Mouse (Mus musculus) thymus, adult 2 months (tissue): ENCODE results near the gene Brf1. TPM values are rescaled to one million over a fixed set of nuclear protein-coding genes. Genes with fewer than 3 reads are reported as not detected.

Experiments
- DNase-seq: peaks from one replicate; pipeline ENCODE4 v3.0.0; 2021
- H3K27ac ChIP-seq: fragments of 200-500 bp; 2 replicates; pipeline ENCODE4 v1.5.1; 2012; ENCODE audit warnings: low read length, control low read depth; ENCODE audit not compliant: control insufficient read depth, insufficient read depth
- H3K27me3 ChIP-seq: fragments of 200-500 bp; 2 replicates; pipeline ENCODE4 v1.6.1; 2012; ENCODE audit warnings: mild to moderate bottlenecking, low read length, moderate library complexity, mixed read lengths; ENCODE audit not compliant: control insufficient read depth, insufficient read depth
- H3K36me3 ChIP-seq: fragments of 200-500 bp; 2 replicates; pipeline ENCODE4 v1.6.1; 2012; ENCODE audit warnings: mild to moderate bottlenecking, low read length, moderate library complexity; ENCODE audit not compliant: control insufficient read depth, insufficient read depth
- H3K4me1 ChIP-seq: fragments of 200-500 bp; replicated peaks from 2 replicates; pipeline ENCODE4 v1.6.1; 2012; ENCODE audit warnings: low read length; ENCODE audit not compliant: control insufficient read depth, insufficient read depth
- H3K4me3 ChIP-seq: fragments of 200-500 bp; 2 replicates; pipeline ENCODE4 v1.5.1; 2012; ENCODE audit warnings: mild to moderate bottlenecking, low read length, control low read depth, moderate library complexity; ENCODE audit not compliant: control insufficient read depth, insufficient read depth
- CTCF ChIP-seq: fragments of 200-500 bp; IDR thresholded peaks from 2 replicates; pipeline ENCODE4 v1.5.1; 2012; ENCODE audit warnings: mild to moderate bottlenecking, control low read depth, low read length, moderate library complexity, borderline replicate concordance; ENCODE audit not compliant: control insufficient read depth, poor library complexity, insufficient read depth; ENCODE audit errors: extremely low read depth
- POLR2A ChIP-seq: fragments of 200-500 bp; IDR thresholded peaks from 2 replicates; pipeline ENCODE4 v1.6.1; 2012; ENCODE audit warnings: mild to moderate bottlenecking, low read length, control low read depth, moderate library complexity; ENCODE audit not compliant: control insufficient read depth, poor library complexity, insufficient read depth; ENCODE audit errors: extremely low read depth
- WGBS: fragments of 180-500 bp; shearing (Covaris S2); methylation state at CpG from one replicate; pipeline ENCODE4 v1.1.7; 2018; 5-methylcytosine and 5-hydroxymethylcytosine counted together
- polyA plus RNA-seq: library from polyadenylated mRNA; depleted of rRNA; stranded (reverse); fragments of >200 nt; gene quantifications from 2 replicates; pipeline ENCODE4 v1.2.3, GENCODE M21; 2012

Brf1 gene
- polyA plus RNA-seq, 1 experiment: 247 TPM

DNA sequence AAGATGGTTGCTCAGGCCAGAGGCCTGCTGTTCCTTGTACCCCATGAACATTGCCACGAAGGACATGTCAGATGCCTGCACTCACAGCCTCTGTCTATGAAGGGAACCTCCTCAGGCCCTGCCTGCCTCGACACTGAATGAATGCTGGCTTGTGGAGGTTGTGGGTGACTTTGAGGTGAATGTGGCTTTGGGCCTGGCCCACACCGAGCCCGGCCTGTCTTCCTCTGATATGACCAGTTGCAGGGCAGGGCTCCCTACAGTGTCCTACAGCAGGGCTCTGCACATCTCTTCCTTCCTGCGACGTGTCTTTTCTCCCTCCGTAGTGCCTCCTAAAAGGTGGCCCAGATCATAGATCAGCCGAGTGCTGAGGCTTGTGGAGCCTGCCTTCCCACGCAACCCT, 30.5 kb upstream of the Brf1 start:
- TF ChIP-seq CTCF (no peak), POLR2A (no peak)
- no peak overlapping the region; the same call in 1 of the 2 replicates for H3K27ac ChIP-seq
- no peak overlapping the region for H3K4me3 ChIP-seq
- H3K27me3 ChIP-seq: no peaks in the 10 kb centered on the region
- WGBS: 56% methylated on average over 9 of the region's 9 CpGs
- DNase-seq: no peak
- H3K4me1 ChIP-seq: peaks cover 18% of the 10 kb centered on the region
- no peaks in the 10 kb centered on the region for H3K36me3 ChIP-seq

DNA sequence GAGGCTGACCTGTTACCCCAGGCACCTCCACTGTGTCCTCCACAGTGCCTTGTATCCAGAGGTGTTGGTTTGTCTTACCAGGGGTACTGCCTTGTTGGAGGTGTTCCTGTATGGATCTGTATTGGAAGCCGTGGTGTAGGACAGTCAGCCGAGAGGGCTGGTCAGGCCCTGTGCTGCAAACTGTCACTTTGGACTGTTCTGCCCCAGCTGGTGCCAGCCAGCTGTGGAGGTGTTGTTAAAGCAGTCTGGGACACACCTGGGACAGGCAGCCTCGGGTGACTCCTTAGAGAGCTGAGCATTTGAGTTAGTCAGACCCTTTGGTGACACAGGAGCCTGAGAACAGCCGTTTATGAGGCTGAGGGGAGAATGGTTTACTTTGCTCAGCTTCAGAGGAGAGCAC, 29.5 kb upstream of the Brf1 start:
- TF ChIP-seq POLR2A: no peak
- DNase-seq: no peak
- Histone ChIP-seq H3K4me1 (peaks cover 18% of the 10 kb centered on the region), H3K27ac (no peak overlapping the region), H3K36me3 (no peaks in the 10 kb centered on the region), H3K4me3 (no peak overlapping the region), H3K27me3 (no peaks in the 10 kb centered on the region)
- WGBS: 46% methylated on average over 4 of the region's 4 CpGs

DNA sequence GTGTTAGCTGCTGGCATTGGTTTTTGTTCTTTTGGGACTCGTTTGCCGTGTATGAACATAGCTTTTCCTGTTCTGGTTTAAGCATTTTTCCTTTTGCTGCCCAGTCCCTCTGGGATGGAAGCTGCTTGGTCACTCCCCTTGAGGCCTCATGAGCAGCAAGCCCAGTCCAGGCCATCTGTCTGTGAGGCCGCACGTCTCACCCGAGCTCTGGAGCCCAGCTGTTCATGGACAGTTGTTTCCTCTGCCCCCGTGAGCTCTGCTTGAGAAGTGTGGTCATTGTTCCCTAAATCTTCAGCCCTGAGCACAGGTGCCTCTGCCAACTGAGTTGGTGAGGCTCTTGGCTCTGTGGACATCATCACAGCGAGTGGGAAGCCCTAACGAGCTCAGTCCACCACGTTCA, 28.4 kb upstream of the Brf1 start:
- WGBS: 88% methylated on average over 9 of the region's 9 CpGs
- no peak for DNase-seq
- TF ChIP-seq CTCF (no peak), POLR2A (no peak)
- Histone ChIP-seq H3K4me3 (no peak overlapping the region), H3K27ac (no peak overlapping the region), H3K4me1 (peaks cover 18% of the 10 kb centered on the region), H3K36me3 (no peaks in the 10 kb centered on the region), H3K27me3 (no peaks in the 10 kb centered on the region)

DNA sequence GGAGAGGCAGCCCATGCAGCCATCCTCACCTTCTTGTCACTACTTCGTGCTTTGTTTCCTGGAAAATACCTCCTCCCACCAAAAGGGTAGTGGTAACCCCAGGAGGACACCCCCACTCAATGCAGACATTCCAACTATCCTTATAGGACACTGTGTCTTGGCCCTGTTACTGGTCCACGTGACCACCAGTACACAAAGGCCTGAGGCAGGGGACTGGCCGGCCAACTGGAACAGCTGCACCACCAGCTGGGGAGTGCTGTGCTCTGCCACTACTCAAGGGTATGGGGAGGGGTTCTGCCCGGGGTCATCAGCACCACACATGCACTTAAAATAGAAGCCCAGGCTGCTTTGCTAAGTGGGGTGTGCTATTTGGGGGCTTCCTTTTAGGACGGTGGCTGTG, 27.6 kb upstream of the Brf1 start:
- TF ChIP-seq POLR2A (no peak), CTCF (no peak)
- peaks cover 18% of the 10 kb centered on the region for H3K4me1 ChIP-seq
- DNase-seq: no peak
- H3K36me3 ChIP-seq: no peaks in the 10 kb centered on the region
- H3K4me3 ChIP-seq: no peak overlapping the region
- no peaks in the 10 kb centered on the region for H3K27me3 ChIP-seq
- 89% methylated on average over 5 of the region's 5 CpGs for WGBS
- H3K27ac ChIP-seq: no peak overlapping the region

DNA sequence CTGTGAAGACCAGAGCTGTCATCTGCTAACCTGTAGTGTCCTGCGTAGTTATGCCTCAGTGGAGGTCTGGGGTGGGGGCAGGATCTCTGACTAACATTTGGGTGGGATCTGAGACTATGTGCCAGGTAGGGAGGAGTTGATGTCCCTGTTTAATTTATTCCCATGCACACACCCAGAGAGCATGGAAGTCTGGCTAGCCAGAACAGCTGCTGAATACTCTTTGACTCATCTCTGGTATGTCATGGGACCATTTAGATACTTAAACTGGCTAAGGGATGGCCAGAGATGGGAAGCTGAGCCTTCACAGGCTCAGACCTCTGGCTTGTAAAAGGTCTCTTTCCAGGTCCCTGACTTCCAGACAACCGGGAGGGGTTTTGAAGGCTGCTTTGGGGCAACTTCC, 27.0 kb upstream of the Brf1 start:
- 93% methylated on average over 2 of the region's 2 CpGs for WGBS
- no peak overlapping the region for H3K4me3 ChIP-seq
- no peak overlapping the region for H3K27ac ChIP-seq
- H3K36me3 ChIP-seq: no peaks in the 10 kb centered on the region
- DNase-seq: no peak
- no peaks in the 10 kb centered on the region for H3K27me3 ChIP-seq
- TF ChIP-seq POLR2A (no peak), CTCF (no peak)
- H3K4me1 ChIP-seq: peaks cover 18% of the 10 kb centered on the region

DNA sequence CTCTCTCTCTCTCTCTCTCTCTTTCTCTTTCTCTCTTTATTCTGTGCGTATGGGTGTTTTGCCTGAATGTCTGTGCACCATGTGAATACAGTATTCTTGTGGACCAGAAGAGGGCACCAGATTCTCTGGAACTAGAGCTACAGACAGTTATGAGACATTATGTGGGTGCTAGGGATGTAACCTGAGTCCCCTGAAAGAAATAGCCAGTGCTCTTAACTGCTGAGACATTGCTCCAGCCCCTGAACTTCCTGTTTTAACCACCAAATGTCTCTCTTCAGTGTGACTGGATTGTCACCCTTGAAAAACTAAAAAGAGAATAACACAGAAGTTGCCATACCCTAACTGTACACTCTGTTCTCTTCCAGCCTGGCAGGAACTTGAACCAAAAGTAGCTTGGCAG, 26.1 kb upstream of the Brf1 start:
- H3K27ac ChIP-seq: no peak overlapping the region
- H3K4me1 ChIP-seq: peaks cover 18% of the 10 kb centered on the region
- H3K36me3 ChIP-seq: no peaks in the 10 kb centered on the region
- DNase-seq: no peak
- H3K27me3 ChIP-seq: no peaks in the 10 kb centered on the region
- TF ChIP-seq CTCF: no peak
- no peak overlapping the region for H3K4me3 ChIP-seq
- 97% methylated on average over 1 of the region's 1 CpGs for WGBS

DNA sequence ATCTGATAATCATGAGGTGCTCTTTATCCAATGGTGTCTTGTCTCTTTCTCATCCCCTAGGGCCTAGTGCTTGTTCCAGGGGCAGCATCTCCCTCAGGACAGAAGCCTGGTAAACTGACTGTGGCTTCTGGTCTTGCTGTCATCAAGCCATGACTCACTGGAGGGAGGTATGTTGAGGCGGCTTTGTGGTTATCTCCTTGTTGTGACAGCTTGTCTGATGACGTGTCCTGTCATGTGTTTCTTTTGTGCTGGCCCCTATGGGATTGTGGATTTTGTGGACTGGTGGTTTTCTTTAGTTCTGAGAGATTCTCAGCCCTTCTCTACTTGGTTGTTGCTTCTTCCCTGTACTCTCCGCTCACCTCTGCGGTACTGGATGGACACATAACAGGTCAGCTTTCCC, 22.6 kb upstream of the Brf1 start:
- H3K4me3 ChIP-seq: no peak overlapping the region
- H3K27me3 ChIP-seq: no peaks in the 10 kb centered on the region
- no peaks in the 10 kb centered on the region for H3K4me1 ChIP-seq
- WGBS: 50% methylated on average over 4 of the region's 4 CpGs
- DNase-seq: no peak
- no peaks in the 10 kb centered on the region for H3K36me3 ChIP-seq
- TF ChIP-seq CTCF (no peak), POLR2A (no peak)
- no peak overlapping the region for H3K27ac ChIP-seq

DNA sequence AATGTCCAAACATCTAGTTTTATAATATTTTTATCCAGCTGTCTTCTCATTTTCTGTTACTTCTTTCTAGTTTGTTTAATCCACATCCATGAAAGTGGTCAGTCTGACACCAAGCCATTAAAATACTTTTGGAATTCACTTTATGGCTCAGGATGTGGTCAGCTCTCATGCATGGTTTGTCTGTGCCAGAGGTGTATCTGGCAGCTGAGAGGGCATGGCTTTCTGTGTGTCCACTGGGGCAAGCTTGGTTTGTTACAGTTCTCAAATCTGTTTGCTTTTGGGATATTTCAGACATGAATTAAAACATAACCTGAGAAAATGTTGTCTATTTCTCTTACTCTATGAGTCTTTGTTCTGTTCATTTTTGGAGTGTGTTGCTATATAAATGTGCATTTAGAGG, 21.0 kb upstream of the Brf1 start:
- Histone ChIP-seq H3K27ac (no peak overlapping the region), H3K4me1 (no peaks in the 10 kb centered on the region; the same call in 1 of the 2 replicates), H3K4me3 (no peak overlapping the region), H3K36me3 (no peaks in the 10 kb centered on the region), H3K27me3 (no peaks in the 10 kb centered on the region)
- TF ChIP-seq POLR2A (no peak), CTCF (no peak)
- no peak for DNase-seq
